Mouse (Mus musculus) embryonic fibroblast, embryonic 13.5 days (primary cell): ENCODE data around the gene Gucy2c. TPM values are rescaled to one million over a fixed set of nuclear protein-coding genes. Genes with fewer than 3 reads are reported as not detected.

ENCODE experiments used
- H3K27ac ChIP-seq: 2 replicates; pipeline ENCODE4 v1.5.1; 2012; ENCODE audit warnings: low read length, control low read depth, inconsistent platforms; ENCODE audit not compliant: insufficient read depth
- H3K4me1 ChIP-seq: 2 replicates; pipeline ENCODE4 v1.6.1; 2011; ENCODE audit warnings: low read length; ENCODE audit not compliant: control insufficient read depth, insufficient read depth
- H3K4me3 ChIP-seq: 2 replicates; pipeline ENCODE4 v1.5.1; 2011; ENCODE audit warnings: mild to moderate bottlenecking, control low read depth, low read length; ENCODE audit not compliant: insufficient read depth
- CTCF ChIP-seq: IDR thresholded peaks from 2 replicates; pipeline ENCODE4 v1.5.1; 2011; ENCODE audit warnings: mild to moderate bottlenecking, control low read depth, low read length, moderate library complexity, borderline replicate concordance; ENCODE audit not compliant: insufficient read depth
- POLR2A ChIP-seq: IDR thresholded peaks from 2 replicates; pipeline ENCODE4 v1.6.1; 2011; ENCODE audit warnings: low read depth, mild to moderate bottlenecking, control low read depth, low read length, moderate library complexity
- polyA plus RNA-seq: library from polyadenylated mRNA; stranded (reverse); fragments of >200 nt; gene quantifications from 2 replicates; pipeline ENCODE4 v1.2.4, GENCODE M21; 2011; ENCODE audit warnings: low read depth; ENCODE audit not compliant: missing spikeins, insufficient read length

The Gucy2c gene
- polyA plus RNA-seq, 1 experiment = not detected

DNA sequence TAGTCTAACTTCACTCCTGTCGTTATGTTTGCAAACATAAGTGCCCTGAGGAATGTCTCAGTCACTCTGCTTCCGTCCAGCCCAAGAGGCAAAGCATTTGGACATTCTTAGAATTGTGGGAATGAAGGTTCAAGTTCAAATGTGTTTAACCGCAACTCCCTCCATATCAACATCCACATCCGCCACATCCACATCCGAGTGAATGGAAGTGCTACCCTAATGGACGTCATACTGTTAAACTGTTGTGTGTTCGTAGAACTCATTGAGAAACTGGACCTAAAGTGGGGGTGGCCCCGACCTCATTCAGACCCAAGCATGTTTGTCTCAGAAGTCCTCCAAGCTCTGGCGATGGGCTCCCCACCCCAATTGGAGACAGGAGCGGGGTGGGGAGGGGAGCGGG, 125.8 kb downstream of the Gucy2c start:
- TF ChIP-seq CTCF = no peak
- Histone ChIP-seq H3K4me3 (no peak overlapping the region), H3K27ac (no peak overlapping the region), H3K4me1 (no peaks in the 10 kb centered on the region)

DNA sequence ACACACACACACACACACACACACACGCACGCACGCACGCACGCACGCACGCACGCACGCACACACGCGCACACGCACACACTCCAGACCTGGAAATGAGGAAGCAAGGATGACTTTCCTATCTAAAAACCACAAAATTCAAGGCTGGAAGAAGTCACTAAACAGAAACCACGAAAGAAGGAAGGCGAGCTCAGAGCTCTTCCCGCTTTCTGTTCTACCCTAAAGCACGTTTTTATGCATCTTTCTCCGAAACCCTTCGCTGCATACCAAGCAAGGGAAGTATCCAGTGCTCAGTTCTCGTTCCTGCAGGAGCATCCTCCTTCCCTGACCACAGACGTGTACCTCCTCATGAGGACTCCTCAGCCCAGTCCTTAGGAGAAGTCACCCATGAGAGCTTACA, 127.1 kb downstream of the Gucy2c start:
- Histone ChIP-seq H3K4me3 (no peak overlapping the region), H3K4me1 (no peaks in the 10 kb centered on the region), H3K27ac (no peak overlapping the region)
- TF ChIP-seq POLR2A = no peak
- TF ChIP-seq CTCF = no peak

DNA sequence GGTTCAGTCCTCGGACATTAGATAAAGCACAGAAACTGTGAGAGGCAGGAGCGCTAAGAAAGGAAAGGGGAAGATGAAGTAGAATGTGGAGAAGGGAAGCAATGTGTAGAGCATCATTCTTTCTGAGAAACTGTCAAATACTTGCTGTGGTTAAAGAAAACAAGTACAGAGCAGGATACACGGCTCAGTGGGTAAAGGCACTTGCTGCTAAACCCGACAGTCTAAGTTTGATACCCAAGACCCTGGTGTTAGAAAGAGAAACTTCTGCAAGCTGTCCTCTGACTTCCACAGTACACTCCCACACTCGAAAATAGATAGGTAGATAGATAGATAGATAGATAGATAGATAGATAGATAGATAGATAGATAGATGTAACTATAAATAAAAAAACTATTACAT, 128.2 kb downstream of the Gucy2c start:
- no peak overlapping the region for H3K27ac ChIP-seq
- TF ChIP-seq CTCF (no peak), POLR2A (no peak)
- H3K4me1 ChIP-seq = no peaks in the 10 kb centered on the region
- H3K4me3 ChIP-seq = no peak overlapping the region

DNA sequence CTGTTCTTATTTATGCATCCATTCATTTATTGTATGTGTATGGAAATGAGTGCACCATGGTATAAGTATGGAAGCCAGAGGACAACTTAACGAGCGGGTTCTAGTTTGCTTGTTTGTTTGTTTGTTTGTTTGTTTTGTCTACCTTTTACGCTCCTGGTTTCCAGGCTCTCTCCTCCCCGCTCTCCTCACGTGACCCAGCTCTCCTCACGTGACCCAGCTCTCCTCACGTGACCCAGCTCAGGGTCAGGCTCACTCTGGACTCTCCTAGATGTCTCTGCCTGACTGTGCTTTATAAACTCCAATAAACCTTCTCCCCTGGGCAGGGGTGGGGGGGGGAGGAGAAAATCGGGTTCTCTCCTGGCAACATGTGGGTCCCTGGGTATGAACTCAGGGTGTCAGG, 130.9 kb downstream of the Gucy2c start:
- no peak overlapping the region for H3K4me3 ChIP-seq
- TF ChIP-seq POLR2A = no peak
- no peak for TF ChIP-seq CTCF
- H3K27ac ChIP-seq = no peak overlapping the region
- no peaks in the 10 kb centered on the region for H3K4me1 ChIP-seq

DNA sequence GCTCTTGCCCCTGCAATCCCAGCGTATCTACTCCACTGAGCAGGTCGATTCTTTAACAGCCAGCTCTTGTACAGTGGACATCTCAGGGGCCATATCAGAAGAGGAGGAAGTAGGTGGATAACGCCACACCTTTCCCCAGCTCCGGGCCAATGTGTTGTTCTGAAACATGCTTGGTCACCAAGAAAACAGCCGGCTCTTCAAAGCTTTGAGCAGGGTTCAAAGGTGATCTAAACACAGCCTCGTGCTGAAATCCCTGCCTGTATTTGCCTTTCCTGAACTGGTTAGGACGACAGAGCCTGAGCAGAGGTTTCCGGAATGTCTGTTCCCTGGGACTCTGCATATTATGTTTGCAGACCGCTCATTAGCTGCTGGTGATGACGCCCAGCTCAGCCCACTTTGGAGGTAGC, 134.1 kb downstream of the Gucy2c start:
- H3K27ac ChIP-seq = no peak overlapping the region
- no peak for TF ChIP-seq CTCF
- no peak for TF ChIP-seq POLR2A
- no peak overlapping the region for H3K4me3 ChIP-seq
- no peaks in the 10 kb centered on the region for H3K4me1 ChIP-seq

Other genes with a start within 250 kb of the Gucy2c start
- gene Plbd1, start 119.8 kb downstream of the Gucy2c start, polyA plus RNA-seq = 0.84 TPM in 1 of 2 replicates, not detected in the other
- 0.28 and 0.72 TPM in 2 replicates for gene Hist4h4, start 22.6 kb upstream of the Gucy2c start, polyA plus RNA-seq
- gene H2afj, start 26.5 kb upstream of the Gucy2c start, polyA plus RNA-seq = 31.3 and 46.4 TPM in 2 replicates
- 0.63 and 1.4 TPM in 2 replicates for gene BC049715, start 45.9 kb upstream of the Gucy2c start, polyA plus RNA-seq
- gene Wbp11, start 46.5 kb upstream of the Gucy2c start, polyA plus RNA-seq = 68.5 and 85.3 TPM in 2 replicates
- gene Smco3, start 53.7 kb upstream of the Gucy2c start, polyA plus RNA-seq = not detected in 2 replicates
- not detected in 2 replicates for gene Art4, start 76.0 kb upstream of the Gucy2c start, polyA plus RNA-seq
- gene Mgp, start 94.1 kb upstream of the Gucy2c start, polyA plus RNA-seq = 2,420 and 2,717 TPM in 2 replicates
- 1.7 and 1.9 TPM in 2 replicates for gene Erp27, start 140.4 kb upstream of the Gucy2c start, polyA plus RNA-seq
- gene Pde6h, start 142.1 kb upstream of the Gucy2c start, polyA plus RNA-seq = 1.4 TPM in 1 of 2 replicates, not detected in the other
- 221 and 426 TPM in 2 replicates for gene Arhgdib, start 160.1 kb upstream of the Gucy2c start, polyA plus RNA-seq